In the genomic region with DNA sequence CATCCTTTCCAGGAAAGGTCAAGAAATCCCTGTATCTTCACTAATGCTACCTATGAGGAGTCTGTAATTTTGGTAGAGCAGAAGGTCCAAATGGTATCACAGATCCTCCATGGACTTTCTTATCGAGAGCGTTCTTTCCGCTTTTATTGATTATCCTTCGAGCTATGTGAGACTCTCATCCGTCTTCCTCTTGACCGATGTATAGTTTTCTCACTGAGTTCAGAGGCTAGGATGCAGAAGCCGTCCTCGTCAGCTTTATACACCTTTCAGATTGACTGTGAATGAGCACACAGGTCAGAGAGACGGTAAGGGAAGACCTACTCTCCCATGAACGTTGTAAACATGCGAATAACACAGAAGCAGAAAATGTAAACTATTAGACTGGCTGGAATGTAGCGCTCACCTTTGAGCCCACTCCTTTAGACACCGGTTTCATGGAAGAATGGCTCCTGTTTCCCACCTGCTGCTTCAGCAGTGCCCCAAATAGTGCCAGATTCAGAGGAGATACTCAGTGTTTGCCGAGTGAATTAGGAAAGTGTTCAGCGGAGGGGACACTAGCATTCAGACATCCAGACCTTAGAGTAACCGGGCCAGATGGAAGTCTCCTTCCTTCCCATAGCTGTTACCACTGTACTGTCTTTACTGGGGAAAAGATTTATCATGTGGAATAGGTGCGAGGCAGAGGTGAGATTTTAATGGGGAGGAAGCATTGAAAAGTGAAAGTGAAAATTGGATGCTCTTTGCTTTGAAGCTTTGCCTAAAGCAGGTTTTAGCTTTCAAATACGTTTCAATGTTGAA, we compare ENCODE assay signal across 12 mouse cellular contexts. TPM values are rescaled to one million over a fixed set of nuclear protein-coding genes. Genes with fewer than 3 reads are reported as not detected.
DNase-seq lines count a peak whose midpoint lies in the region; ATAC-seq and TF ChIP-seq lines count a peak whose summit lies in the region.
"Had no signal": no experiment of that assay in that cellular context is flagged by ENCODE, and none has a peak within 500 bp of the region (broad histone marks: within the 10 kb centered on the region; RNA-seq: fewer than 3 reads in every experiment).

No protein-coding gene starts in this region.

- H3K36me3 ChIP-seq in forebrain, postnatal 0 days (ENCODE audit: insufficient read depth): no peaks in the 10 kb centered on the region
- no peaks in the 10 kb centered on the region for H3K36me3 ChIP-seq in forebrain, embryonic 14.5 days (ENCODE audit: control insufficient read depth, insufficient read depth, low read length)
- no peaks in the 10 kb centered on the region for H3K36me3 ChIP-seq in lung, embryonic 16.5 days (ENCODE audit: control insufficient read depth, insufficient read depth, low read length)
- no peaks in the 10 kb centered on the region for H3K36me3 ChIP-seq in intestine, embryonic 15.5 days
- H3K36me3 ChIP-seq in stomach, embryonic 15.5 days: no peaks in the 10 kb centered on the region
- no peaks in the 10 kb centered on the region for H3K36me3 ChIP-seq in hindbrain, embryonic 12.5 days

- no peak overlapping the region for H3K9ac ChIP-seq in forebrain, postnatal 0 days
- no peak overlapping the region for H3K9ac ChIP-seq in forebrain, embryonic 14.5 days (ENCODE audit: low read length)
- H3K9ac ChIP-seq in lung, embryonic 16.5 days (ENCODE audit: low read length): no peak overlapping the region
- no peak overlapping the region for H3K9ac ChIP-seq in intestine, embryonic 15.5 days
- H3K9ac ChIP-seq in stomach, embryonic 15.5 days: no peak overlapping the region
- H3K9ac ChIP-seq in hindbrain, embryonic 12.5 days: no peak overlapping the region

- 78% methylated on average over 18 of the region's 18 CpGs for WGBS in forebrain, postnatal 0 days
- WGBS in forebrain, embryonic 14.5 days: 80% methylated on average over 18 of the region's 18 CpGs
- 65% methylated on average over 18 of the region's 18 CpGs for WGBS in lung, embryonic 16.5 days
- WGBS in intestine, embryonic 15.5 days: 58% methylated on average over 18 of the region's 18 CpGs
- WGBS in stomach, embryonic 15.5 days: 50% methylated on average over 18 of the region's 18 CpGs
- WGBS in hindbrain, embryonic 12.5 days: 81% methylated on average over 18 of the region's 18 CpGs

- no peaks in the 10 kb centered on the region for H3K27me3 ChIP-seq in forebrain, postnatal 0 days (ENCODE audit: insufficient read depth, low read length)
- H3K27me3 ChIP-seq in forebrain, embryonic 14.5 days (replicated peaks; ENCODE audit: control insufficient read depth, insufficient read depth, low read length): no peaks in the 10 kb centered on the region
- H3K27me3 ChIP-seq in lung, embryonic 16.5 days (ENCODE audit: control insufficient read depth, insufficient read depth, low read depth, low read length): no peaks in the 10 kb centered on the region
- no peaks in the 10 kb centered on the region for H3K27me3 ChIP-seq in intestine, embryonic 15.5 days (replicated peaks)
- H3K27me3 ChIP-seq in stomach, embryonic 15.5 days (replicated peaks): no peaks in the 10 kb centered on the region
- H3K27me3 ChIP-seq in hindbrain, embryonic 12.5 days: no peaks in the 10 kb centered on the region; the same call in 1 of the 2 replicates

- peak overlapping the region; percentile 19; the same call in 1 of the 2 replicates for H3K4me2 ChIP-seq in forebrain, postnatal 0 days (ENCODE audit: low read depth)
- H3K4me2 ChIP-seq in forebrain, embryonic 14.5 days (ENCODE audit: low read length): no peak overlapping the region
- H3K4me2 ChIP-seq in lung, embryonic 16.5 days (ENCODE audit: low read depth, low read length): peak overlapping the region; percentile 33; the same call in 1 of the 2 replicates
- H3K4me2 ChIP-seq in intestine, embryonic 15.5 days (replicated peaks): peak overlapping the region; percentile 29
- peak overlapping the region; percentile 43 for H3K4me2 ChIP-seq in stomach, embryonic 15.5 days
- no peak overlapping the region for H3K4me2 ChIP-seq in hindbrain, embryonic 12.5 days (replicated peaks)

- peak overlapping the region; percentile 50; the same call in 1 of the 2 replicates for H3K27ac ChIP-seq in forebrain, postnatal 0 days (ENCODE audit: low read depth, low read length)
- no peak overlapping the region for H3K27ac ChIP-seq in forebrain, embryonic 14.5 days (ENCODE audit: low read depth, low read length)
- no peak overlapping the region for H3K27ac ChIP-seq in lung, embryonic 16.5 days (ENCODE audit: low read length)
- peak overlapping the region; percentile 13; the same call in 1 of the 2 replicates for H3K27ac ChIP-seq in intestine, embryonic 15.5 days
- peak overlapping the region; percentile 48; the same call in 1 of the 2 replicates for H3K27ac ChIP-seq in stomach, embryonic 15.5 days
- H3K27ac ChIP-seq in hindbrain, embryonic 12.5 days: no peak overlapping the region

- no peak for ATAC-seq in forebrain, postnatal 0 days
- no peak for ATAC-seq in forebrain, embryonic 14.5 days
- ATAC-seq in lung, embryonic 16.5 days (ENCODE audit: low read depth): no peak
- no peak for ATAC-seq in intestine, embryonic 15.5 days
- ATAC-seq in stomach, embryonic 15.5 days (ENCODE audit: insufficient read depth, low FRiP score, low read depth): no peak
- ATAC-seq in hindbrain, embryonic 12.5 days (ENCODE audit: low FRiP score): no peak

- TF ChIP-seq CTCF in forebrain, postnatal 0 days (IDR thresholded peaks at IDR 0.05; ENCODE audit: low read depth): no peak

- 0 out of 2 replicates have a peak, but pooled peaks cover 13% of the 10 kb centered on the region for H3K4me1 ChIP-seq in forebrain, postnatal 0 days (ENCODE audit: insufficient read depth)
- H3K4me1 ChIP-seq in forebrain, embryonic 14.5 days (ENCODE audit: control insufficient read depth, insufficient read depth, low read length): no peaks in the 10 kb centered on the region; the same call in 1 of the 2 replicates
- peaks cover 9% of the 10 kb centered on the region; the same call in 1 of the 2 replicates for H3K4me1 ChIP-seq in lung, embryonic 16.5 days (replicated peaks; ENCODE audit: control insufficient read depth, insufficient read depth, low read length)
- H3K4me1 ChIP-seq in intestine, embryonic 15.5 days (replicated peaks): peaks cover 3% of the 10 kb centered on the region; the same call in 1 of the 2 replicates
- no peaks in the 10 kb centered on the region for H3K4me1 ChIP-seq in stomach, embryonic 15.5 days
- peaks cover 6% of the 10 kb centered on the region; the same call in 1 of the 2 replicates for H3K4me1 ChIP-seq in hindbrain, embryonic 12.5 days

- H3K9me3 ChIP-seq in forebrain, postnatal 0 days (ENCODE audit: low read length): no peaks in the 10 kb centered on the region
- H3K9me3 ChIP-seq in forebrain, embryonic 14.5 days (replicated peaks; ENCODE audit: control insufficient read depth, low read length): no peaks in the 10 kb centered on the region
- no peaks in the 10 kb centered on the region for H3K9me3 ChIP-seq in lung, embryonic 16.5 days (ENCODE audit: control insufficient read depth, low read length)
- no peaks in the 10 kb centered on the region for H3K9me3 ChIP-seq in intestine, embryonic 15.5 days
- H3K9me3 ChIP-seq in stomach, embryonic 15.5 days: no peaks in the 10 kb centered on the region
- H3K9me3 ChIP-seq in hindbrain, embryonic 12.5 days (replicated peaks): no peaks in the 10 kb centered on the region

- no peak for DNase-seq in forebrain, postnatal 0 days
- DNase-seq in forebrain, embryonic 14.5 days (ENCODE audit: low spot score): no peak
- no peak for DNase-seq in lung, postnatal 10 days
- DNase-seq in frontal cortex, postnatal 25 days (ENCODE audit: low spot score in 2 of 2): no peak
- DNase-seq: gastrocnemius, postnatal 10 days had no signal

- H3K4me3 ChIP-seq in forebrain, postnatal 0 days (ENCODE audit: low read depth, low read length): no peak overlapping the region
- H3K4me3 ChIP-seq in forebrain, embryonic 14.5 days (ENCODE audit: low read depth, low read length): no peak overlapping the region
- no peak overlapping the region for H3K4me3 ChIP-seq in lung, embryonic 16.5 days (ENCODE audit: low read length)
- H3K4me3 ChIP-seq in intestine, embryonic 15.5 days (replicated peaks): no peak overlapping the region
- peak overlapping the region; percentile 23 for H3K4me3 ChIP-seq in stomach, embryonic 15.5 days (replicated peaks)
- no peak overlapping the region for H3K4me3 ChIP-seq in hindbrain, embryonic 12.5 days

RNA-seq across cellular contexts. Expression of a gene that starts 4.2 kb away (rescaled TPM):
- 1.2 and 2.0 TPM in 2 replicates for total RNA-seq in forebrain, postnatal 0 days (2014; rRNA removed)
- polyA plus RNA-seq in forebrain, postnatal 0 days (2015; fragmentation: Nextera tagmentation; extraction: Ambion mirVana): 0.42 and 0.79 TPM in 2 replicates
- 0.46 and 0.74 TPM in 2 replicates for polyA plus RNA-seq in forebrain, embryonic 14.5 days (2014; fragmentation: Nextera tagmentation; extraction: Ambion mirVana)
- 0.28 and 0.88 TPM in 2 replicates for polyA plus RNA-seq in lung, embryonic 16.5 days (2015; fragmentation: Nextera tagmentation; extraction: Ambion mirVana)
- 0.40 and 0.69 TPM in 2 replicates for polyA plus RNA-seq in intestine, embryonic 15.5 days (2015; fragmentation: Nextera tagmentation; extraction: Ambion mirVana)
- 0.28 and 0.40 TPM in 2 replicates for polyA plus RNA-seq in stomach, embryonic 15.5 days (2015; fragmentation: Nextera tagmentation; extraction: Ambion mirVana)
- 0.44 and 0.50 TPM in 2 replicates for polyA plus RNA-seq in hindbrain, embryonic 12.5 days (2016; fragmentation: Nextera tagmentation; extraction: Ambion mirVana)

RNA-seq across cellular contexts. Expression of a gene that starts 4.3 kb away (rescaled TPM):
- total RNA-seq in forebrain, postnatal 0 days (2014; rRNA removed): 45.5 and 57.6 TPM in 2 replicates
- 85.6 and 105 TPM in 2 replicates for polyA plus RNA-seq in forebrain, postnatal 0 days (2015; fragmentation: Nextera tagmentation; extraction: Ambion mirVana)
- 109 TPM in 2 replicates for polyA plus RNA-seq in forebrain, embryonic 14.5 days (2014; fragmentation: Nextera tagmentation; extraction: Ambion mirVana)
- 56.0 and 61.2 TPM in 2 replicates for polyA plus RNA-seq in lung, embryonic 16.5 days (2015; fragmentation: Nextera tagmentation; extraction: Ambion mirVana)
- polyA plus RNA-seq in intestine, embryonic 15.5 days (2015; fragmentation: Nextera tagmentation; extraction: Ambion mirVana): 182 and 201 TPM in 2 replicates
- 81.9 and 94.6 TPM in 2 replicates for polyA plus RNA-seq in stomach, embryonic 15.5 days (2015; fragmentation: Nextera tagmentation; extraction: Ambion mirVana)
- 79.4 and 88.9 TPM in 2 replicates for polyA plus RNA-seq in hindbrain, embryonic 12.5 days (2016; fragmentation: Nextera tagmentation; extraction: Ambion mirVana)

RNA-seq across cellular contexts. Expression of a gene that starts 37.0 kb away (rescaled TPM):
- 7.2 and 14.3 TPM in 2 replicates for total RNA-seq in forebrain, postnatal 0 days (2014; rRNA removed)
- polyA plus RNA-seq in forebrain, postnatal 0 days (2015; fragmentation: Nextera tagmentation; extraction: Ambion mirVana): 7.1 and 9.1 TPM in 2 replicates
- polyA plus RNA-seq in forebrain, embryonic 14.5 days (2014; fragmentation: Nextera tagmentation; extraction: Ambion mirVana): 3.9 and 4.0 TPM in 2 replicates
- 0.14 TPM in 1 of 2 replicates, not detected in the other for polyA plus RNA-seq in lung, embryonic 16.5 days (2015; fragmentation: Nextera tagmentation; extraction: Ambion mirVana)
- 0.21 and 0.32 TPM in 2 replicates for polyA plus RNA-seq in intestine, embryonic 15.5 days (2015; fragmentation: Nextera tagmentation; extraction: Ambion mirVana)
- 0.13 and 0.32 TPM in 2 replicates for polyA plus RNA-seq in stomach, embryonic 15.5 days (2015; fragmentation: Nextera tagmentation; extraction: Ambion mirVana)
- 1.1 and 1.3 TPM in 2 replicates for polyA plus RNA-seq in hindbrain, embryonic 12.5 days (2016; fragmentation: Nextera tagmentation; extraction: Ambion mirVana)
- total RNA-seq: adrenal gland, adult 2 months; gastrocnemius, postnatal 10 days; megakaryocyte-erythroid progenitor cell, adult 5-6 weeks had no signal
- polyA plus RNA-seq: adrenal gland, adult 2 months; large intestine, adult 2 months had no signal

RNA-seq across cellular contexts. Expression of a gene that starts 39.2 kb away (rescaled TPM):
- total RNA-seq in forebrain, postnatal 0 days (2014; rRNA removed): 0.15 and 0.19 TPM in 2 replicates
- polyA plus RNA-seq in forebrain, postnatal 0 days (2015; fragmentation: Nextera tagmentation; extraction: Ambion mirVana): not detected in 2 replicates
- not detected in 2 replicates for polyA plus RNA-seq in forebrain, embryonic 14.5 days (2014; fragmentation: Nextera tagmentation; extraction: Ambion mirVana)
- polyA plus RNA-seq in lung, embryonic 16.5 days (2015; fragmentation: Nextera tagmentation; extraction: Ambion mirVana): 0.21 TPM in 1 of 2 replicates, not detected in the other
- not detected in 2 replicates for polyA plus RNA-seq in intestine, embryonic 15.5 days (2015; fragmentation: Nextera tagmentation; extraction: Ambion mirVana)
- polyA plus RNA-seq in stomach, embryonic 15.5 days (2015; fragmentation: Nextera tagmentation; extraction: Ambion mirVana): not detected in 2 replicates
- polyA plus RNA-seq in hindbrain, embryonic 12.5 days (2016; fragmentation: Nextera tagmentation; extraction: Ambion mirVana): not detected in 2 replicates
- total RNA-seq: adrenal gland, adult 2 months; gastrocnemius, postnatal 10 days; megakaryocyte-erythroid progenitor cell, adult 5-6 weeks had no signal
- polyA plus RNA-seq: adrenal gland, adult 2 months had no signal

RNA-seq across cellular contexts. Expression of a gene that starts 46.3 kb away (rescaled TPM):
- 0.48 and 0.54 TPM in 2 replicates for total RNA-seq in forebrain, postnatal 0 days (2014; rRNA removed)
- polyA plus RNA-seq in forebrain, postnatal 0 days (2015; fragmentation: Nextera tagmentation; extraction: Ambion mirVana): 2.0 and 2.2 TPM in 2 replicates
- 2.3 and 3.2 TPM in 2 replicates for polyA plus RNA-seq in forebrain, embryonic 14.5 days (2014; fragmentation: Nextera tagmentation; extraction: Ambion mirVana)
- polyA plus RNA-seq in lung, embryonic 16.5 days (2015; fragmentation: Nextera tagmentation; extraction: Ambion mirVana): 1.0 and 2.9 TPM in 2 replicates
- 12.8 and 13.8 TPM in 2 replicates for polyA plus RNA-seq in intestine, embryonic 15.5 days (2015; fragmentation: Nextera tagmentation; extraction: Ambion mirVana)
- 6.2 and 8.0 TPM in 2 replicates for polyA plus RNA-seq in stomach, embryonic 15.5 days (2015; fragmentation: Nextera tagmentation; extraction: Ambion mirVana)
- 5.3 and 6.8 TPM in 2 replicates for polyA plus RNA-seq in hindbrain, embryonic 12.5 days (2016; fragmentation: Nextera tagmentation; extraction: Ambion mirVana)

Comparison
In these comparisons a context has a peak if more than half of its experiments do, and no peak if none do; other contexts are left out.
1. H3K27ac ChIP-seq: peak in forebrain, postnatal 0 days (single experiment), intestine, embryonic 15.5 days (single experiment) and stomach, embryonic 15.5 days (single experiment); none in forebrain, embryonic 14.5 days (single experiment), lung, embryonic 16.5 days (single experiment) and hindbrain, embryonic 12.5 days (single experiment).
2. H3K4me2 ChIP-seq: peak in forebrain, postnatal 0 days (single experiment), lung, embryonic 16.5 days (single experiment), intestine, embryonic 15.5 days (single experiment) and stomach, embryonic 15.5 days (single experiment); none in forebrain, embryonic 14.5 days (single experiment) and hindbrain, embryonic 12.5 days (single experiment).